Mouse (Mus musculus) cerebellum, adult 11-12 months (tissue): ENCODE data around the gene Lmnb2.

Source experiments
- DNase-seq: peaks from one replicate; pipeline ENCODE4 v3.0.0; 2022

The Lmnb2 gene

GRCm38 (mm10) chr10:80944231-80944630 lies 26.2 kb upstream of the Lmnb2 start:
- no peak for DNase-seq

DNA sequence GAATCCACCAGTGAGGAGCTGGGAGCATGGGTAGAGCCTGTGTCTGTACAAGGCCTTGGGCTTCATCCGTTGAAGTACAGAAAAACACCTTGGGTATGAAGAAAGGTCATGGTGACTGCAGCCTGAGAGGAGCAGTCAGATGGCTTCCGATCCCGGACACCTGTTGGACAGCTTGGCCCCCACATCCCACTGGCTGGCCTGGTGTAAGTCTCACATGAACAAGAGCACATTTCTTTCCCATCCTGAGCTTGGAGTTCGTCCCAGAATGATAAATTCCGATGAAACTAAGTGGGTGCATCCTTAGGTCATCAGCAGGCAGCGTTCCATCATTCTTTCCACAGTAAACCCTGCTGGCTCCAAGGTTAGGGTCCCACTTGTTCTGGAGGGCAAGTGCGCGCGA lies 25.7 kb upstream of the Lmnb2 start:
- no peak for DNase-seq

GRCm38 (mm10) chr10:80942919-80943318 lies 24.9 kb upstream of the Lmnb2 start:
- no peak for DNase-seq

DNA sequence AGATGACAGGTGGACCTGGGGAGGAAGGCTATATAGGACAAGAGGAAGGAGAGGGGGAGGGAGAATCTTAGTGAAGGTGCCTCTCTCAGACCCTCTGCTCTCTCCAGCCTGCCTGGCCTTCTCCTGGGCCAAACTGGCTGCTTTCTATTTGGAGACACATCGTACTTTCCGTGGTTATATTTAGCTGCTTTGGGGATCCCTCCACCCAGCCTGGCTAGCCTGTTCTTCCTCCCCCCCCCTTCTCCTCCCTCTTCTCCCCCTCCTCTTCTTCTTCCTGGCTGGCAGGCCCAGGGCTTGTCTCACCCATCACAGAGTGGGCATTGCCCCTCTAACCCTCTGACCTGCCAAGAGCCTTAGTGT lies 22.9 kb upstream of the Lmnb2 start:
- DNase-seq, result no peak

DNA sequence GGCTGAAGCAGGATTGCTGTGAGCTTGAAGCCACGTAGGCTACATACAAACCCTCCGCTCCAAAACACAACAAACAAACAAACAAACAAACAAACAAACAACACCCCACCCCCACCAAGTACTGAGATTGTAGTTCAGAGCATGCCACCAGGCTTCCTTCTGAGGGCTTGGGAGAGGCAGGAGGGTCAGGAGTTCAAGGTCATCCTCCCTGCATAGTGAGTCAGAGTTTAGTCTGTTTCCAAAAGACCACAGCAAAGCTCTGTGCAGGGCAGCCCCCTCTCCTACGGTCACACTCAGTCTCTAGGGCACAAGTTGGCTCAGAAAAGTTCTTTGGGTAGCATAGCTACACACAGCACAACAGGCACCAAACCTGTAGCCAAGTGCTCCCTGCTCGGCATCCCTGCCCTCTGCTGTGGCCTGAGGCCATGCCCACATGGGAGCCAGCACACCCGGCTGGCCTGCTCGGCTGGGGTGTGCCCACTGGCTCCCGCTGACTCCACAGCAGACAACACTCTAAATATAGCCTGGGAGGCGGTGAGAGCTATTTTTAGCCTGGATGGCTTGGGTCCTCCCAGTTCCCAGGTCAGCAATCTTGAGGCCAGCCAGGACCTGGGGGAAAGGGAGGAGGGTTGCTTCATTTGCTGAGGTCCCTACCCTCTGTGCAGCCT lies 22.4 kb upstream of the Lmnb2 start:
- DNase-seq, result no peak

DNA sequence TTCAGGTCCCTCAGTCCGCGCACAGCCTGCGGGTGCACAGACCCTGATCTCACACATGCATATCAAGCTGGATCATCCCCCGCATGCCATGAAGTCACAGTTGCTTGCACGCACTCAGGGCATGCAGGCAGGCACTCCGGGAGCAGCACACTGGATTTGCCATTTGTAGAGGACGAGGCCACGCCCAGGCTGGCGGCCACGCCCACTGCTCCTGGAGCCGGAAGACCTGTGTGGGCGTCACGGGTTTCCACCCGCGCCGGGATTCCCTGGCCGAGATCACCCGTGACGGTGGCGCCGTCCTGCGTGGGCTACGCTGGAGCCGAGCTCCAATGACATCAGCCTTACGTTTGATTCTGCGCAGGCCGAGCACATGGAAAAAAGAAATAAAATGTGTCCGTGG lies 21.6 kb upstream of the Lmnb2 start:
- peak; percentile 79 for DNase-seq

DNA sequence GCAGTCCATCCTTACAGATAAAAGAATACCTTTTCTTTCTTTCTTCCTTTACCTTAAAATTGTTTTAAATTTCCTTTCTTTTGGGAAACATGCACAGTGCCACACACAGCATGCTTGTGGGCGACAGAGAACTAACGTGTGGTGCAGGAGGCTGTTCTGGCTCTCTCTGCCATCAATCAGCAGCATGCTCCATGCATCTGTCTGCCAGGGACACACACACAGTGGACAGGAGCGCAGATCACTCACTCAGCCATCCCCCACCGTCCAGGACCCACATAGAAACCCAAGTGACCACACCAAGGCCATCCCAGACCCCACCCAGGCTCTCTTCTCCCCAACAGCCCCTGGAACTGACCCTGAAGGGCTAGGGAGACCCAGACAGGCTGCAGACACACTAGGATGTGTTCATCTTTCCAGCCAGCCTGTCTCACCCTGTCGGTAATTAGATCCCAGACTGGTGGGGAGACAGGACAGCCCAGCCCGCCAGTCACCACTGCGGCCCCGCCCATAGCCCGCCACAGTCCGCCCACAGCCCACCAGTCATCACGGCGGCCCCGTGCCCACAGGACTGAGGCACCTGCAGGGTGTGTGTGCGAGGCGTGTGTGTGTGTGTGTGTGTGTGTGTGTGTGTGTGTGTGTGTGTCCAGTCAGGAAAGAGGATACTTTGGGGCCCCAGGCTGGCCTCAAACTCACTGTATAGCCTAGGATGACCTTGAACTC lies 20.9 kb upstream of the Lmnb2 start:
- no peak for DNase-seq

DNA sequence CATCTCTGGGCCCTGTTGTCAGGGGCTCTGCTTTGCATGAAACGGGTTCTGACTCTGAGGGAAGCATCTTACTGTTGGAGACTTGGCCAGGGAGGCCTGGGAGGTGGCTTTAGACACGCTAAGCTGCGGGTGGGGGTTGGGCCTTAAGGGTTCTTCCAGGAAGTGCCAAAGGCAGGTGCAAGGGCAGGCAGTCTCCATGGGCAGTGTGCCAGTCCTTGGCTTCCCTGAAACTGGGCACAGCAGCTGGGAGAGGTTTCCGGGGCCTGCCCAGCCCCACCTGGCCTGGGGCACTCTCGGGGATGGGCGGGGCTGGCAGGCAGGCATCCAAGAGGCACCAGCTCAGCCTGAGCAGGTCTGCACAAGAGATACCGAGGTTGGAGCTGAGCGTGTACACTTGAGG lies 19.6 kb upstream of the Lmnb2 start:
- no peak for DNase-seq

DNA sequence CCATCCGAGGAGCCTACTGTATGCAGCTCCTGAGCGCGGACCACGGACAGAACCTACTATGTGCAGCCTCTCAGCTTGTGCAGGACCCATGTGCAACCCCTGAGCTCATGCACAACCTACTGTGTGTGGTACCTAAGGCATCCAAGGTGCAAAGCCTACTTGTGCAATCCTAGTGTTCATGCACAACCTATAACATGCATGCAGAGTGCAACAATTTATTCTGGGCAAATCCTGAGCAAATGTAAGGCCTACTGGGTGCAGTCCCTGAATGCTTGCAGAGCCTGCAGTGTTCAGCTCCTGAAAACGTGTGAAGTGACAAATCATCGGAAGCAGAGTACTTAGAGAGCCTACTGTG lies 18.7 kb upstream of the Lmnb2 start:
- no peak for DNase-seq

- peak; percentile 71 for DNase-seq
These were observed 18.2 kb upstream of the Lmnb2 start for GRCm38 (mm10) chr10:80936135-80936809.

- DNase-seq, result no peak
These were observed 17.7 kb upstream of the Lmnb2 start for GRCm38 (mm10) chr10:80935698-80936097.

DNA sequence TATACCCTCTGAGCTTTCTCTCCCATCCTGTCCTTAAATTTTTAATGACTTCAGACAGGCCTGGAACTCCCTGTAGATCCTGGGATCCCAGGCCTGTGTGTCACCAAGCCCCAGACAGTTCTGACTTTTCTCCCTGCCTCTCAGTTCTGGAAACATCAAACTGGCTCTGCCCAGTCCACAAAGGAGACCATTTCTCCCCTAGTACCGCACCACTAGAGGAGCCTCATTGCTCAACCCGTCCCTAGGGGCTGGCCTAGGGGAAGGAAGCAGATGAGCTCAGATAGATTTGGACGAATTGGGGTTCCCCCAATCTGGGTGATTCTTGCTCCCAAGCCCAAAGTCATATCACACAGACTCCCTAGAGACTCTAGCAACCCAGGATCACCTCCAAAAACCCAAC lies 17.2 kb upstream of the Lmnb2 start:
- no peak for DNase-seq

GRCm38 (mm10) chr10:80934136-80934985 lies 16.3 kb upstream of the Lmnb2 start:
- DNase-seq, result no peak

GRCm38 (mm10) chr10:80933421-80933979 lies 15.5 kb upstream of the Lmnb2 start:
- DNase-seq, result no peak

DNA sequence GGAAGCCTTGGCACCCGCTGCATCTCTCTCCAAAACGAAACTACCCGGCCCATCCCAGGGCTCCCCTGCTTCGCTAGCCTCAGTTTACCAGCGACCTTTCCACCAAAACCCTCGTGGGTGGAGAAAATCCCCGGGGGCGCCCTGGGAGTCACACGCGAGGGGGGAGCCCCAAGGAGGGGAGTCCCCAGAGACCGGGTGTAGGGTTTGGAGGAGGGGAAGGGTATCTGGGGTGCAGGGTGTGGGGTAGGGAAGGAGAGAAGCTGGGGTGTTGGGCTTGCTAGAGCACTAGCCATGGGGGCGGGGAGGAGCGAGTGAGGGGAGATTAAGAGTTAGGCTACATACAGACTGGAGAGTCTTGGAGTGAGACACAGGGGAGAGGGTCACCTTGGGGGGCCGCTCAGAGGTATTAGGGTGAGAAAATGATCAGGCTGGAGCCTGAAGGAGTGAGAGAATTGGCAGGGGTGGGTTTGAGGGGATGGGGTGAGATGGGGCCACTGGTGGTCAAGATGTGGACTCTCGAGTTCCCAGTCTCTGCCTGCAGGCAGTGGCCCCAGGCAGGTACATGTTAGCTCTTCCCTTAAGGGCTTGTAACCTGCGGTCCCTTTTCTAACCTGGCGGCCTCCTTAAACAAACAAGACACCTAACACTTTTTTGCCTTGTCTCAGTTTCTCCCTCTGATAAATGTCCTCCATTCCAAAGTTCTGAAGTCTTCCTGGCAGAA lies 14.8 kb upstream of the Lmnb2 start:
- DNase-seq, result no peak

GRCm38 (mm10) chr10:80932206-80932605 lies 14.2 kb upstream of the Lmnb2 start:
- no peak for DNase-seq

- DNase-seq, result peak; percentile 69
These were observed 13.7 kb upstream of the Lmnb2 start for GRCm38 (mm10) chr10:80931695-80932094.

DNA sequence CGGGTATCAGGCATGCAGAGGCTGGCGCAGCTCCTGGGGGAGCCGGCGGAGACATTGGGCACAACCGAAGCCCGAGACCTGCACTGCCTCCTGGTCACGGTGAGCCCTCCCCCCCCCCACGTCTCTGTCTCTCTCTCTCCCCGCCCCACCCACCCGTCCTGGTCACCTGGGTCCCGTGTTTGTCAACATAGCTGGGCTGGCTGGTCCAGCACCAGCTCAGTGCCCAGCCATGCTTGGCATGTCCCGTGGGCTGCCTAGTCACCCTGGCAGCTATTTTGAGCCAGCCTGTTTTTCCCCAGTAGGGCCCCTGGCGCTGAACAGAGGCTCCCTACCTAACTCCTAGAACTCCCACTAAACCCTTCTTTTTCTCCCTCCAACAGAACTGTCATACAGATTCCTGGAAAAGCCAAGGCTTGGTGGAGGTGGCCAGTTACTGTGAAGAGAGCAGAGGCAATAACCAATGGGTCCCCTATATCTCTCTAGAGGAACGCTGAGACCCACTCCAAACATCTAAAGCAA lies 13.2 kb upstream of the Lmnb2 start:
- DNase-seq, result no peak

DNA sequence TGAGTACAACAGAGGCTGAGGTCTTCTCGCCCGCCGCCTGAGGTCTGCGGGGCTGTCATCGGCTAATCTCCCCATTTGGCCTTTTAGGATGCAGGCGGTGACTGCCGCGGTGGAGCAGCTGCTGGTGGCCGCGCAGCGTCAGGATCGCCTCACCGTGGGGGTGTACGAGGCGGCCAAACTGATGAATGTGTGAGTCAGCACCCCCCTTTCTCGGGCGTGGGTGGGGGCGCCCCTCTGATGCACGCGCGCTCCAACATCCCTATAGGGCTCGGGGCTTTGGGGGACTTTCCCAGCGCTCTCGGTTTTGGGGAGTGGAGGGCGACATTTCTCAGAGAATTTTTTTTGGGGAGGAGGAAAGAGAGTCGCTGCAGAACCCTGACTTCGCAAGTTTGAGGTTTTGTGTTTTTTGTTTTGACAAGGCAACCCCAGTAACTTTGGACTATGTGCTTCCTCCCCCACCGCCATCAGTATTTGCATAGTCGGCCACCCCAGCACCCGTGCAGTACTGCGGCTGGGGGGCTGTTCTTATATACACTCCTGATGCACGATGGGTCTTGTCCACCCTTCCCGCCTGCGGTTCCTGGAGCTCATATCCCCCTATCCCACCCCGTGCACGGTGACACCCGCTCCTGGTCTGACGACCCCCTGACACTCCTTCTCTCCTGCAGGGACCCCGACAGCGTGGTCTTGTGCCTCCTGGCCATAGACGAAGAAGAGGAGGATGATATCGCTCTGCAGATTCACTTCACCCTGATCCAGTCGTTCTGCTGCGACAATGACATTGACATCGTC lies 12.5 kb upstream of the Lmnb2 start:
- peak; percentile 74 for DNase-seq

DNA sequence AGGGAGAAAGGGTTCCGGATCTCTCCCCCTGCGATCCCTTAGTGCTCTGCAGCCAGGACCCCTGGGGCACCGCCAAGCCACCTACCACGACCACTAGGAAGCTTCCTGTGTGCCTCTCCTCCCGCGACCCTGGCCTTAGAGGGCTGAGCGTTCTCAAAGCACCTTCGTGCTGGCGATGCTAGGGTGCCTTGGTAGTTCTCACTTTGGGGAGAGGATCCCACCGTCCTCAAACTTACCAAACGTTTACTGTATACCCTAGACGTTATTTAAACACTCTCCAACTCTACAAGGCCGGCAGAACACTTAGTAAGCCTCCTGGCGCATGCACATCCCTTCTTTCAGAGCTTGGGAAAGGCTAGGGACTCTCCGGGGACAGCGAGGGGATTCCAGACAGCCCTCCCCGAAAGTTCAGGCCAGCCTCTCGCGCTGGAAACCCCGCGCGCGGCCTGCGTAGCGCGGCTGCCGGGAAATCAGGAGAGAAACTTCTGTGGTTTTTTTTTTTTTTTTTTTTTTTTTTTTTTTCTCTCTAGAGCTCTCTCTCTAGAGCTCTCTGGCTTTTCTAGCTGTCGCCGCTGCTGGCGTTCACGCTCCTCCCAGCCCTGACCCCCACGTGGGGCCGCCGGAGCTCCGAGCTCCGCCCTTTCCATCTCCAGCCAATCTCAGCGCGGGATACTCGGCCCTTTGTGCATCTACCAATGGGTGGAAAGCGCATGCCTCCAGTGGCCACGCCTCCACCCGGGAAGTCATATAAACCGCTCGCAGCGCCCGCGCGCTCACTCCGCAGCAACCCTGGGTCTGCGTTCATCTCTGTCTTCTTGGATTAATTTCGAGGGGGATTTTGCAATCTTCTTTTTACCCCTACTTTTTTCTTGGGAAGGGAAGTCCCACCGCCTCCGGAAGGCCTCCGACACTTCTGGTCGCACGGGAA lies 11.5 kb upstream of the Lmnb2 start, which contains the start of gene Gadd45b:
Gadd45b (plus strand) TSS at position 775 of the 928 bp plus-strand sequence.
- peak; percentile 99 for DNase-seq
